Mouse (Mus musculus) adrenal gland, adult 8-10 months (tissue): ENCODE measurements around the gene Tspan10. TPM values are rescaled to one million over a fixed set of nuclear protein-coding genes. Genes with fewer than 3 reads are reported as not detected.

Source experiments
- DNase-seq: peaks from one replicate; pipeline ENCODE4 v3.0.0; 2022
- total RNA-seq, 4 experiments: library from RNA; stranded (reverse); gene quantifications; 2 replicates each; pipeline ENCODE4 v1.2.4; 2022

Gene Tspan10
- total RNA-seq, 4 experiments from 2014 or later = 2.8 to 6.6 TPM; not detected in 2

- DNase-seq = no peak
These were observed 13.0 kb downstream of the Tspan10 start for GRCm38 (mm10) chr11:120455413-120455812.

- no peak for DNase-seq
These were observed 14.9 kb downstream of the Tspan10 start for GRCm38 (mm10) chr11:120457370-120457769.

GRCm38 (mm10) chr11:120457772-120458751, 15.6 kb downstream of the Tspan10 start, which contains the start of the genes Oxld1 and Ccdc137:
Gene Oxld1 (minus strand): TSS chr11:120458068.
Gene Ccdc137 (plus strand): TSS chr11:120458115.
- DNase-seq = peak; percentile 64

GRCm38 (mm10) chr11:120458847-120459597, 16.6 kb downstream of the Tspan10 start:
- DNase-seq = no peak

- DNase-seq = no peak
These were observed 21.1 kb downstream of the Tspan10 start for GRCm38 (mm10) chr11:120463536-120463935.

- no peak for DNase-seq
These were observed 21.9 kb downstream of the Tspan10 start for GRCm38 (mm10) chr11:120464365-120464764.

- no peak for DNase-seq
These were observed 23.1 kb downstream of the Tspan10 start for GRCm38 (mm10) chr11:120465521-120465920.

GRCm38 (mm10) chr11:120467051-120467735, 24.7 kb downstream of the Tspan10 start, which contains the start of gene Arl16:
Gene Arl16 (minus strand): TSS chr11:120467607.
- DNase-seq = peak; percentile 91

- DNase-seq = no peak
These were observed 25.3 kb downstream of the Tspan10 start for GRCm38 (mm10) chr11:120467736-120468092.

GRCm38 (mm10) chr11:120472052-120472451, 29.6 kb downstream of the Tspan10 start:
- DNase-seq = no peak

GRCm38 (mm10) chr11:120483448-120483934, 41.0 kb downstream of the Tspan10 start:
- DNase-seq = no peak

- DNase-seq = peak; percentile 86
These were observed 42.0 kb downstream of the Tspan10 start, which contains the start of gene Mrpl12 for GRCm38 (mm10) chr11:120484265-120484981. Gene Mrpl12 (plus strand): TSS chr11:120484613.

GRCm38 (mm10) chr11:120485251-120485650, 42.8 kb downstream of the Tspan10 start:
- DNase-seq = no peak

- no peak for DNase-seq
These were observed 46.1 kb downstream of the Tspan10 start for GRCm38 (mm10) chr11:120488516-120488915.

GRCm38 (mm10) chr11:120489054-120489761, 46.8 kb downstream of the Tspan10 start:
- peak; percentile 56 for DNase-seq

GRCm38 (mm10) chr11:120490291-120491046, 48.0 kb downstream of the Tspan10 start:
- DNase-seq = no peak

GRCm38 (mm10) chr11:120491317-120492023, 49.0 kb downstream of the Tspan10 start, which contains the start of gene Slc25a10:
Gene Slc25a10 (plus strand): TSS chr11:120491840.
- DNase-seq = peak; percentile 88

GRCm38 (mm10) chr11:120492024-120492877, 49.8 kb downstream of the Tspan10 start:
- DNase-seq = no peak
